Mouse (Mus musculus): ENCODE measurements around the gene Olfr734. TPM values are rescaled to one million over a fixed set of nuclear protein-coding genes. Genes with fewer than 3 reads are reported as not detected.

Olfr734 gene
- not detected in 2 replicates for polyA plus RNA-seq (2015; fragmentation: Nextera tagmentation; extraction: Ambion mirVana)

DNA sequence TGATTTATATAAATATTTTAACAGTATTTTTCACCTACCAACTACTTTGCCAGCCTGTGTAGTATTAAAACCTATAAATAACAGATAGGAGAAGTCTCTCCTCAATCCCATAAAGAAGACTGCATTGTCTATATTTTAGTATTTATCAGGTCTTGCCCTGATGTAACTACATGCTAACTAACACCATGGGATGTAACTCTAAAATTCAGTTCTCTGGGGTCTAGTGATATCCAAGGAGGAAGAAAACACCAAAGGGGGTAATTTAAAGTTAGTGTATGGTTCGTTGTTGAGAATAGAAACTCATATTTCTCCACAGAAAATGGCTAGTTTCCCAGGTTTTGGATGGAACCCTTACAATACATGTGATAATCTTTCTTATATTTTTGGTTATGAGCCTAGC lies at the start of gene Olfr734:
TSS of gene Olfr734 (minus strand) at position 101 of the 400 bp plus-strand sequence.
- H3K27ac ChIP-seq = no peak within 1 kb of the TSS
- no peaks in the 10 kb centered on the region for H3K4me1 ChIP-seq (replicated peaks)
- H3K9ac ChIP-seq (replicated peaks) = no peak within 1 kb of the TSS
- H3K4me3 ChIP-seq (replicated peaks) = no peak within 1 kb of the TSS
- H3K9me3 ChIP-seq = peaks cover 2% of the 10 kb centered on the region; the same call in 1 of the 2 replicates
- WGBS = 69% methylated on average over 1 of the region's 1 CpGs
- no peaks in the 10 kb centered on the region for H3K36me3 ChIP-seq
- no peak within 1 kb of the TSS for H3K4me2 ChIP-seq (replicated peaks)
- no peaks in the 10 kb centered on the region for H3K27me3 ChIP-seq
- ATAC-seq = no peak

DNA sequence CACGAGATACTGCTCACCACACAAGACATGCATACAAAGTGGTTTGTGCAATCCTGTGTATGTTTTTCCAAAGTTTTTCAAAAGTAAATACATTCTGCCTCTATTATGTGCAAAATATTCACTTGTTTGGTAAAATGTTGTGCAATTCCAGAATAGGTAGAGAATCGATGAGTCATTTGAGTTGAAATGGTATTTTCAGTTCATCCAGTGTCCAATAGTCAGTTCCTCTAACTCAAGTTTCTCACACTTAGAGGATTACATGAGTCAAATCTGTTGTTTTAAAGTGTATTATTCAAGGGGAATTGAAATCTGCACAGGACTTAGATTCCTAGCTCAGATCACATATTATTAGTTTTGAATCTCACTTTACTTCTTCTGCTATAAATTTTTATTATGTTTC lies 37.0 kb upstream of the Olfr734 start:
- no peaks in the 10 kb centered on the region for H3K4me1 ChIP-seq (replicated peaks)
- H3K4me3 ChIP-seq (replicated peaks) = no peak overlapping the region
- no peaks in the 10 kb centered on the region for H3K36me3 ChIP-seq
- no peaks in the 10 kb centered on the region for H3K9me3 ChIP-seq
- WGBS = 74% methylated on average over 2 of the region's 2 CpGs
- no peak overlapping the region for H3K9ac ChIP-seq (replicated peaks)
- H3K27me3 ChIP-seq = no peaks in the 10 kb centered on the region
- ATAC-seq = no peak
- H3K4me2 ChIP-seq (replicated peaks) = no peak overlapping the region
- no peak overlapping the region for H3K27ac ChIP-seq

DNA sequence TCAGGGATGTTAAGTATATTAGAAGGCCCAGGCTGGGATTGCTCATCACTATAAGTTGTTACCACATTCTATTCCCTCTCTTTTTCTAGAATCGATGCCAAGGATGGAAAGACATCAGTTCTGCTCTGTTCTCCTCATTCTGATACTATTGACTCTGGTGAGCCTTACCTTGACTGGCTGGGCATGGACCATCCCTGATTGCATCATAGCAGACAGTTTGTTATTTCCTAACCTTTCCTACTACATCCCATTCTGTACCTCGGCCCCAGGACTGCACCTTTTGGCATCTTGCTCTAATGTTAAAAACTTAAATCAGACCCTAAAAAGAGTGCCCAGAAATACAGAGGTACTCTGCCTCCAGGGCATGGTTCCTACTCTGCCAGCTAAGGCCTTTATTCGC lies 33.9 kb upstream of the Olfr734 start:
- no peak for ATAC-seq
- no peak overlapping the region for H3K9ac ChIP-seq (replicated peaks)
- no peak overlapping the region for H3K4me2 ChIP-seq (replicated peaks)
- no peak overlapping the region for H3K27ac ChIP-seq
- WGBS = 88% methylated on average over 3 of the region's 3 CpGs
- H3K9me3 ChIP-seq = no peaks in the 10 kb centered on the region
- no peaks in the 10 kb centered on the region for H3K36me3 ChIP-seq
- H3K4me1 ChIP-seq (replicated peaks) = no peaks in the 10 kb centered on the region
- no peaks in the 10 kb centered on the region for H3K27me3 ChIP-seq
- no peak overlapping the region for H3K4me3 ChIP-seq (replicated peaks)

DNA sequence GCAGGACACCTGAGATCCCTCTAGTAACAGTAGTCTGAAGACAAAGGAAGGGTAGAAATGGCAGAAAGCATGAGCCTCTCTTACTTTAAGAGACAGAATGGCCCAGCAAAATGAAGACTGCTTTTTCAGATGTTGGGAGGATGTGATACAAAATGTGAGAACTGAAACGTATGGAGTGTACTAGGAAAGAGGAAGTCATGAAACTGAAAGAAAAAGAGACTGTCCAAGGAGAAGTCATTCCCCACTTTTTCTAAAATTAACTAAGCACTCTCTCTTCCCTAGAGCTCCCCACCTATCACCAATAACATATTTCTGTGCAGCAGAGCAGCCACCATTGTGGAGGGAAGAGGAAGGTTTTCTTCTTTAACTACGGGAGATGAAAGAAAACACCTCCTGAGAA lies 31.0 kb upstream of the Olfr734 start, which contains the start of gene Tlr11:
TSS of gene Tlr11 (plus strand) at position 322 of the 400 bp plus-strand sequence.
- no peak for ATAC-seq
- Histone ChIP-seq H3K27ac (no peak within 1 kb of the TSS), H3K4me3 (replicated peaks) (no peak within 1 kb of the TSS), H3K27me3 (no peaks in the 10 kb centered on the region), H3K9me3 (no peaks in the 10 kb centered on the region), H3K4me2 (replicated peaks) (no peak within 1 kb of the TSS), H3K36me3 (no peaks in the 10 kb centered on the region), H3K9ac (replicated peaks) (no peak within 1 kb of the TSS), H3K4me1 (replicated peaks) (no peaks in the 10 kb centered on the region)
- WGBS = 90% methylated on average over 2 of the region's 2 CpGs

DNA sequence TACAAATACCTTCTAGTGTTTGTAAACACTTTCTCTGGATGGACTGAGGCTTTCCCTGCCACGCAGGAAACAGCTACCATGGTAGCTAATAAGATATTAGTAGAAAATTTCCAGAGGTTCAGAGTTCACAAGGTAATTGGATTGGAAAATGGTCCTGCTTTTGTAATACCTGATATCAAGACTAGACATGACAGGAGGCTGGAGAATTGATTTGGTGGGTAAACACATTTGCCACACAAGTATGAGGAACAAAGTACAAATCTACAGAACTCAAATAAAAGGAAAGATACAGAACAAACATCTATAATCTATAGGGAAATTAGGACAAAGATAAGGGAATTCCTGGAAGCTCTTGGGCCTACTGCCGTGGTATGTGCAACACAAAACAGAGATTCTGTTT lies 30.2 kb upstream of the Olfr734 start:
- Histone ChIP-seq H3K9me3 (no peaks in the 10 kb centered on the region), H3K36me3 (no peaks in the 10 kb centered on the region), H3K9ac (replicated peaks) (no peak overlapping the region), H3K4me1 (replicated peaks) (no peaks in the 10 kb centered on the region), H3K4me2 (replicated peaks) (no peak overlapping the region), H3K4me3 (replicated peaks) (no peak overlapping the region), H3K27me3 (no peaks in the 10 kb centered on the region), H3K27ac (no peak overlapping the region)
- WGBS = 84% methylated on average over 2 of the region's 2 CpGs
- ATAC-seq = no peak

DNA sequence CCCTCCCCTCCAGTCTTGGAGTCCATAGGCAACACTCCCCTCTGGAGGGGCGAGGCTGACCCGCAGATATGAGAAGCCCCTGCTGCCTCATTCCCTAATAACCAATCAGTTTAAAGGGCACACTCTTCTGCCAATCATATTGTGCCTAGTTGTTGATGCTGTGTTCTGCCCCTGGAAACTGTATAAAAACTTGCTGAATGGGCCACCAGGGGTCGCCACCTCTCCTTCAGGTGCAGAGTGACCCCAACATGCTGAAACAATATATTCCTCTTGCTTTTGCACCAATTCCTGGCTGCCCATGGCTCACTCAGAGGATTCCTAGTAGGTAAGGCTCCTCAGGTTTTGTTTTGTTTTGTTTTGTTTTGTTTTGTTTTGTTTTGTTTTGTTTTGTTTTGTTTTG lies 25.9 kb upstream of the Olfr734 start:
- Histone ChIP-seq H3K4me1 (replicated peaks) (no peaks in the 10 kb centered on the region), H3K36me3 (no peaks in the 10 kb centered on the region), H3K27me3 (no peaks in the 10 kb centered on the region), H3K27ac (no peak overlapping the region), H3K4me2 (replicated peaks) (no peak overlapping the region), H3K9me3 (no peaks in the 10 kb centered on the region), H3K9ac (replicated peaks) (no peak overlapping the region), H3K4me3 (replicated peaks) (no peak overlapping the region)
- no peak for ATAC-seq
- 56% methylated on average over 3 of the region's 3 CpGs for WGBS

DNA sequence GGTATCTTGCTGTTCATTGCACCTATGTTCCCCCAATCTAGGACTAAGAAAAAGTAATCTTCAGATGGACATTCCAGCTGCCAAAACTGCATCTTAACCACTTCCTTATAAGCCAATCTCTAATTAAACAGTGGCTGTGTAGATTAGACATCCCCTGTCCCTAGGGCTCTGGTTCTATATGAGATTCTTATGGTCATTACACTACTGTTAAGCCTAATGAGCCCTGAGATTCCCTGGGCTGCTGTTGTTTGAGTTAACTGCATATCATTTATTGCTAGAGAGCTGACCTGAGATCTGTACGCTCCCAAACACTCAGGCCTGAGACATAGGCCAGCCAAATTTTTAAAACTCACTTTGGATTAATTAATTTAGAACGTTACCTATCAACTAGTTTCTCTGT lies 22.2 kb upstream of the Olfr734 start, which contains the start of gene Olfr735:
TSS of gene Olfr735 (minus strand) at position 77 of the 400 bp plus-strand sequence.
- WGBS = 92% methylated on average over 2 of the region's 2 CpGs
- no peak for ATAC-seq
- no peak within 1 kb of the TSS for H3K4me2 ChIP-seq (replicated peaks)
- H3K27ac ChIP-seq = no peak within 1 kb of the TSS
- H3K9ac ChIP-seq (replicated peaks) = no peak within 1 kb of the TSS
- no peaks in the 10 kb centered on the region for H3K9me3 ChIP-seq
- H3K4me1 ChIP-seq (replicated peaks) = no peaks in the 10 kb centered on the region
- no peaks in the 10 kb centered on the region for H3K36me3 ChIP-seq
- no peaks in the 10 kb centered on the region for H3K27me3 ChIP-seq
- no peak within 1 kb of the TSS for H3K4me3 ChIP-seq (replicated peaks)

DNA sequence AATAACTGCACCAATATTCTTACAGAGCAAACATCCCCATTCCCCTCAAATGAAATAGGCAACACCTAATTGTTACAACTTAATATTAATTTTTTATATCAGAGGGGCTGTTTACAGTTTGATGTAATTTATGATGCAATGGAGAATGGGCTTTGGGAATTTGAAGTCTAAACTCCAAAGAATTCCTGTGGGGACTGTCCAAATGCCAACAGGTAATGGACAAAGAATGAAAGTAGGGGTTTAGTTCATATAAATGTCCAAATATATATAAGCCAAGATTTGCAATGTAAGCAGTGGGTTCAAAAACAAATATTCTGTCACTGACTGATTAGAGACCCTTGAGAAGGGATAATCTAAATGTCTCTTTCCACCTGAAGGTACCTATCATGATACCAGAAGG lies 25.1 kb downstream of the Olfr734 start, which contains the start of gene Olfr733:
TSS of gene Olfr733 (minus strand) at position 101 of the 400 bp plus-strand sequence.
- H3K4me2 ChIP-seq (replicated peaks) = no peak within 1 kb of the TSS
- H3K27ac ChIP-seq = no peak within 1 kb of the TSS
- no peak for ATAC-seq
- H3K4me3 ChIP-seq (replicated peaks) = no peak within 1 kb of the TSS
- H3K36me3 ChIP-seq = no peaks in the 10 kb centered on the region
- H3K9ac ChIP-seq (replicated peaks) = no peak within 1 kb of the TSS
- no peaks in the 10 kb centered on the region for H3K9me3 ChIP-seq
- H3K4me1 ChIP-seq (replicated peaks) = no peaks in the 10 kb centered on the region
- no peaks in the 10 kb centered on the region for H3K27me3 ChIP-seq

DNA sequence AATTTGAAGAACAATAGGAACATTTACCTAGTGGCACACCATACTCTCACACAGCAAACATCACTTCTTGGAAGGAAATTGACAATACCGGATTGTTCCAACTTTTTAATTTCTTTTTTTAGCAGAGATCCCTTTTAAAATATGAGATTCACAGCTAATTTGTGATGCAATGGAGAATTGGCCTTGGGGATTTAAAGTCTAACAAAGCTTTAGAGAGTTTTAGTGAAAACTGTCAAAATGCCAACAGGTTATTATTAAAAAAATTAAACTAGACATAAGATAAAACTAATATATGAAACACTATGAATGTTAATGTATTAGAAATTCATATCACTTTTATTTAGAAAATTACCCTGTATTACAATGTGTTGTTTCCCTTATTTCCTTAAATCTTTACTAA lies 42.5 kb downstream of the Olfr734 start, which contains the start of gene Olfr732:
TSS of gene Olfr732 (minus strand) at position 101 of the 400 bp plus-strand sequence.
- H3K27me3 ChIP-seq = no peaks in the 10 kb centered on the region
- no peaks in the 10 kb centered on the region for H3K9me3 ChIP-seq
- no peaks in the 10 kb centered on the region for H3K4me1 ChIP-seq (replicated peaks)
- H3K4me2 ChIP-seq (replicated peaks) = no peak within 1 kb of the TSS
- whole genome bisulfite sequencing = 92% methylated on average over 1 of the region's 1 CpGs
- no peak within 1 kb of the TSS for H3K4me3 ChIP-seq (replicated peaks)
- no peak within 1 kb of the TSS for H3K9ac ChIP-seq (replicated peaks)
- no peaks in the 10 kb centered on the region for H3K36me3 ChIP-seq
- ATAC-seq = no peak
- no peak within 1 kb of the TSS for H3K27ac ChIP-seq

Other genes with a start within 250 kb of the Olfr734 start
- not detected in 2 replicates for gene Olfr726, start 235.8 kb downstream of the Olfr734 start, polyA plus RNA-seq (2015; fragmentation: Nextera tagmentation; extraction: Ambion mirVana)
- gene Olfr727, start 203.6 kb downstream of the Olfr734 start, polyA plus RNA-seq (2015; fragmentation: Nextera tagmentation; extraction: Ambion mirVana) = not detected in 2 replicates
- not detected in 2 replicates for gene Olfr728, start 184.1 kb downstream of the Olfr734 start, polyA plus RNA-seq (2015; fragmentation: Nextera tagmentation; extraction: Ambion mirVana)
- not detected in 2 replicates for gene Olfr729, start 173.9 kb downstream of the Olfr734 start, polyA plus RNA-seq (2015; fragmentation: Nextera tagmentation; extraction: Ambion mirVana)
- gene Olfr730, start 138.6 kb downstream of the Olfr734 start, polyA plus RNA-seq (2015; fragmentation: Nextera tagmentation; extraction: Ambion mirVana) = not detected in 2 replicates
- gene Olfr731, start 84.9 kb downstream of the Olfr734 start, polyA plus RNA-seq (2015; fragmentation: Nextera tagmentation; extraction: Ambion mirVana) = not detected in 2 replicates
- gene Olfr732, start 42.6 kb downstream of the Olfr734 start, polyA plus RNA-seq (2015; fragmentation: Nextera tagmentation; extraction: Ambion mirVana) = not detected in 2 replicates
- gene Olfr733, start 25.2 kb downstream of the Olfr734 start, polyA plus RNA-seq (2015; fragmentation: Nextera tagmentation; extraction: Ambion mirVana) = not detected in 2 replicates
- not detected in 2 replicates for gene Olfr735, start 22.1 kb upstream of the Olfr734 start, polyA plus RNA-seq (2015; fragmentation: Nextera tagmentation; extraction: Ambion mirVana)
- gene Tlr11, start 31.2 kb upstream of the Olfr734 start, polyA plus RNA-seq (2015; fragmentation: Nextera tagmentation; extraction: Ambion mirVana) = not detected in 2 replicates
- gene Olfr736, start 54.4 kb upstream of the Olfr734 start, polyA plus RNA-seq (2015; fragmentation: Nextera tagmentation; extraction: Ambion mirVana) = not detected in 2 replicates
- not detected in 2 replicates for gene Olfr738, start 80.8 kb upstream of the Olfr734 start, polyA plus RNA-seq (2015; fragmentation: Nextera tagmentation; extraction: Ambion mirVana)
- not detected in 2 replicates for gene Olfr739, start 91.9 kb upstream of the Olfr734 start, polyA plus RNA-seq (2015; fragmentation: Nextera tagmentation; extraction: Ambion mirVana)
- not detected in 2 replicates for gene Olfr740, start 118.8 kb upstream of the Olfr734 start, polyA plus RNA-seq (2015; fragmentation: Nextera tagmentation; extraction: Ambion mirVana)
- gene Olfr741, start 146.0 kb upstream of the Olfr734 start, polyA plus RNA-seq (2015; fragmentation: Nextera tagmentation; extraction: Ambion mirVana) = not detected in 2 replicates
- not detected in 2 replicates for gene Olfr742, start 176.8 kb upstream of the Olfr734 start, polyA plus RNA-seq (2015; fragmentation: Nextera tagmentation; extraction: Ambion mirVana)
- not detected in 2 replicates for gene Olfr743, start 195.1 kb upstream of the Olfr734 start, polyA plus RNA-seq (2015; fragmentation: Nextera tagmentation; extraction: Ambion mirVana)

Data from midbrain, embryonic 13.5 days (tissue).